Comparison of ENCODE assay signal across 10 mouse cellular contexts in the genomic region with DNA sequence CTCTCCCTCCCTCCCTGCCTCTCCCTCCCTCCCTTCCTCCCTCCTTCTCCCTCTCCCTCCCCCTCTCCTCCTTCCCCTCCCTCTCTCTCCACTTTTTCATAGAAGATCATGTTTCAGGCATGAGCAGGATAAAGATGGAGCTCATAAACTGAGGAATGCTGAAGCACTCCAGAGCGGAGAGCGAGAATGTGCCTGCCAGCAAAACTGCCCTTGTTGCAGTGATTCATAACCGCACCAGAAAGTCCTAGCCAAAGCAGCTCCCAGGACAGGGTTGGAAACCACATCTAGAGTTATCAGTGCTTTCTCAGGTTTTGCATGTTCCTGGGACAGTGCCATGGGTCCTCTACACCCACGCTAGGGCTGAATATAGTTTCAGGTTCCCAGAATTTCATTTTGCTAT.
DNase-seq lines count a peak whose midpoint lies in the region; ATAC-seq and TF ChIP-seq lines count a peak whose summit lies in the region.
"Had no signal": no experiment of that assay in that cellular context is flagged by ENCODE, and none has a peak within 500 bp of the region (broad histone marks: within the 10 kb centered on the region; RNA-seq: fewer than 3 reads in every experiment).

No protein-coding gene starts in this region.

- intact Hi-C loops in left cerebral cortex, postnatal 4 days (cut with DNase I) = no loop called here

- no peak for ATAC-seq in midbrain, postnatal 0 days (ENCODE audit: low FRiP score)
- ATAC-seq in midbrain, embryonic 15.5 days (replicated peaks) = no peak
- ATAC-seq: lung, postnatal 0 days had no signal

- no peak overlapping the region for H3K4me2 ChIP-seq in midbrain, postnatal 0 days (ENCODE audit: low read depth, low read length, poor library complexity, severe bottlenecking)
- H3K4me2 ChIP-seq in midbrain, embryonic 15.5 days = no peak overlapping the region

- H3K27me3 ChIP-seq in midbrain, postnatal 0 days (ENCODE audit: insufficient read depth, low read length) = no peaks in the 10 kb centered on the region
- H3K27me3 ChIP-seq in midbrain, embryonic 15.5 days (replicated peaks) = no peaks in the 10 kb centered on the region

- no peak overlapping the region for H3K4me3 ChIP-seq in midbrain, postnatal 0 days (ENCODE audit: low read depth, low read length)
- H3K4me3 ChIP-seq in midbrain, embryonic 15.5 days = no peak overlapping the region

- no peak for TF ChIP-seq CTCF in midbrain, postnatal 0 days (IDR thresholded peaks at IDR 0.05)

- no peak overlapping the region for H3K9ac ChIP-seq in midbrain, postnatal 0 days (replicated peaks; ENCODE audit: low read length, poor library complexity, severe bottlenecking)
- no peak overlapping the region for H3K9ac ChIP-seq in midbrain, embryonic 15.5 days

- whole genome bisulfite sequencing in midbrain, postnatal 0 days = 80% methylated on average over 4 of the region's 4 CpGs
- 76% methylated on average over 4 of the region's 4 CpGs for WGBS in midbrain, embryonic 15.5 days

- no peak overlapping the region for H3K27ac ChIP-seq in midbrain, postnatal 0 days (ENCODE audit: low read depth, low read length)
- no peak overlapping the region for H3K27ac ChIP-seq in midbrain, embryonic 15.5 days

- H3K36me3 ChIP-seq in midbrain, postnatal 0 days (ENCODE audit: insufficient read depth, low read length) = no peaks in the 10 kb centered on the region
- no peaks in the 10 kb centered on the region for H3K36me3 ChIP-seq in midbrain, embryonic 15.5 days (replicated peaks)

- DNase-seq in ovary, adult 18-20 months (ENCODE audit: low spot score) = peak; percentile 24
- DNase-seq in ovary, postnatal 10 days (ENCODE audit: low spot score) = no peak
- DNase-seq in gastrocnemius, postnatal 10 days = peak; percentile 29
- DNase-seq in kidney, adult 9 months = peak; percentile 5
- DNase-seq in urinary bladder, postnatal 36 days (ENCODE audit: low spot score in 2 of 2) = peak; percentile 18 to 31
- DNase-seq in midbrain, postnatal 0 days (ENCODE audit: low spot score) = no peak
- no peak for DNase-seq in left cerebral cortex, postnatal 4 days
- DNase-seq: cerebellum, postnatal 25 days had no signal

- no peaks in the 10 kb centered on the region for H3K4me1 ChIP-seq in midbrain, postnatal 0 days (ENCODE audit: insufficient read depth, low read length)
- H3K4me1 ChIP-seq in midbrain, embryonic 15.5 days = no peaks in the 10 kb centered on the region

- H3K9me3 ChIP-seq in midbrain, postnatal 0 days (ENCODE audit: low read length) = no peaks in the 10 kb centered on the region
- no peaks in the 10 kb centered on the region for H3K9me3 ChIP-seq in midbrain, embryonic 15.5 days

Comparison
In these comparisons a context has a peak if more than half of its experiments do, and no peak if none do; other contexts are left out.
1. DNase-seq: peak in ovary, adult 18-20 months (single experiment), gastrocnemius, postnatal 10 days (single experiment), kidney, adult 9 months (single experiment) and urinary bladder, postnatal 36 days (2 of 2); none in ovary, postnatal 10 days (single experiment), midbrain, postnatal 0 days (single experiment) and left cerebral cortex, postnatal 4 days (single experiment).